Mouse (Mus musculus) brain, embryonic 14.5 days (tissue): ENCODE measurements at regions not wholly inside any gene's neighbourhood (a gene's known extent, or its start where the extent isn't known, plus 50 kb on each side); places are given as distances from the start of the nearest gene placed in this dataset.

Experiments
- CTCF ChIP-seq: fragments of 200-500 bp; IDR thresholded peaks from 2 replicates; pipeline ENCODE4 v1.5.1; 2012; ENCODE audit warnings: inconsistent platforms, mild to moderate bottlenecking, moderate library complexity, borderline replicate concordance; ENCODE audit not compliant: insufficient read depth, insufficient read length; ENCODE audit errors: extremely low read depth
- POLR2A ChIP-seq: fragments of 200-500 bp; IDR thresholded peaks from 2 replicates; pipeline ENCODE4 v1.6.1; 2012; ENCODE audit warnings: mild to moderate bottlenecking, inconsistent platforms, borderline replicate concordance; ENCODE audit not compliant: poor library complexity, insufficient read depth, insufficient read length, severe bottlenecking; ENCODE audit errors: extremely low read depth

- TF ChIP-seq CTCF (no peak), POLR2A (no peak)
These were observed 1372.6 kb upstream of the A1bg start for GRCm38 (mm10) chr15:62295233-62295927.
